Mouse (Mus musculus): ENCODE results near the gene Baiap2l1. TPM values are rescaled to one million over a fixed set of nuclear protein-coding genes. Genes with fewer than 3 reads are reported as not detected.

The Baiap2l1 gene
- polyA plus RNA-seq, 1 experiment from 2014 or later = 25.3 TPM

DNA sequence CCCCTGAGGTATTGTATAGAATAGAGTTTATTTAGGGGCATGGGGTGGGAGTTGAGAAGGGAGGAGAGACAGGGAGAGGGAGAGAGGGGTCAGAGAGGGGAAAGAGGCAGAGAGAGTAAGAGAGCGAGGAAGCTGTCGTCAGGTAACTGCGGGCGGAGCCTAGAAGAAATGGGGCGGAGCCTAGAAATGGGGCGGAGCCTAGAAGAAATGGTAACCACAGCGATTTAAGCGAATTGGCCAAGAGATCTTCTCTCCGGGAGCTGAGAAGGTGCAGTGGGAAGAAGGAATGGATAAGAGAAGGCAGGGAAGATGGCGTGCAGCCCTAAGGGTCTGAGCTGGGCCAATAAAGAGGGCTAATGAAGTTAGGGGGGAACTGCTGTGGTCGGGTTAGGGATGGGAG is 131.7 kb downstream of the Baiap2l1 start:
- 33% methylated on average over 11 of the region's 11 CpGs for WGBS

DNA sequence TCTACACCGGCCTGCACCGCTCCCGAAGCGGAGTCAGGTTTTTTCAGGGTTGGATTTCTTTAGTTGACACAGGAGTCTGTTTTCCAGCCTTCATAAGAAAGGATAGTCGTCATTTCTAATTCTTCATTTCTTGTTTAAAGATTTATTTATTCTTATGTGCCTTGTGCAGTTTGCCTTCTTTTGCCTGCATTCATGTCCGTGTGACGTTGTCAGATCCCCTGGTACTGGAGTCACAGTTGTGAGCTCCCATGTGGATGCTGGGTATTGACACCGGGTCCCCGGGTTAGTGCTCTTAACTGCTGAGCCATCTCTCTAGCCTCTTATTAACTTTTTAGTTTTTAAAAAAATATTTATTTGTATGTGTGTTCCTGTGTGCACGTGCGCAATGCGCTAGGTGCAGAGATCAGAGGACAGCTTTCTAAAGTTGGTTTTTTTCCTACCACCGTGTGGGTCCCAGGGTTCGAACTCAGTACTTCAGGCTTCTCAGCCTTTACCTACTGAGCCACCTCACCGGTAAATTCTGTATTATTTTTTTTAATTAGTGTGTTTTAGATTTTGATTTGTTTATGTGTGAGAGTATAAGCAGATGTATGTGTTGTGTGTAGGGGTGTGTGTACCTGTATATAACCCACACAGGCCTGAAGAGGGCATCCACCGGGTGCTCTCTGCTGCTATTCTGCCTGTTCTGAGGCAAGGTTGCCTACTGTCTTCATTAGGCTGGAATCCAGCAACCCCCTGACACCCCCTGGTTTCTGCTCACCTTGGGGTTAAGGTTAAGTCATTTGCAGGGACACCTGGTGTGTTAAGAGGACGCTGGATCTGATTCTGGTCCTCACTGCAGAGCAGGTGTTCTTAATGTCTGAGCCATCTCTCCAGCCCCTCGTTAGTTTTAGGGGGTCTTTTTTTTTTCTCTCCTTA is 133.8 kb downstream of the Baiap2l1 start:
- H3K4me2 ChIP-seq (replicated peaks; ENCODE audit: low read depth) = peak overlapping the region; percentile 85
- peaks cover 3% of the 10 kb centered on the region; the same call in 1 of the 2 replicates for H3K4me1 ChIP-seq (replicated peaks; ENCODE audit: control insufficient read depth, insufficient read depth)
- no peaks in the 10 kb centered on the region for H3K27me3 ChIP-seq (ENCODE audit: control insufficient read depth, insufficient read depth, low read length)
- peak overlapping the region; percentile 69; the same call in 1 of the 2 replicates for H3K27ac ChIP-seq (replicated peaks)
- TF ChIP-seq CTCF (IDR thresholded peaks at IDR 0.05; ENCODE audit: low read depth) (peak; percentile 31; the same call in 1 of the 2 replicates), EP300 (optimal IDR thresholded peaks at IDR 0.05) (no peak)
- peak overlapping the region; percentile 63 for H3K4me3 ChIP-seq (ENCODE audit: low read depth, low read length)
- H3K36me3 ChIP-seq (ENCODE audit: control insufficient read depth, insufficient read depth, low read length) = no peaks in the 10 kb centered on the region
- no peak for DNase-seq (ENCODE audit: low spot score)
- 23% methylated on average over 18 of the region's 18 CpGs for WGBS
- no peaks in the 10 kb centered on the region for H3K9me3 ChIP-seq (ENCODE audit: control insufficient read depth, low read length)
- H3K9ac ChIP-seq (ENCODE audit: low read length) = peak overlapping the region; percentile 74
- ATAC-seq (ENCODE audit: low FRiP score, low TSS enrichment) = no peak

More for the DNA sequence above, 131.7 kb downstream of the Baiap2l1 start:
- Histone ChIP-seq H3K27ac (replicated peaks) (no peak overlapping the region), H3K9me3 (ENCODE audit: control insufficient read depth, low read length) (no peaks in the 10 kb centered on the region), H3K4me2 (replicated peaks; ENCODE audit: low read depth) (no peak overlapping the region), H3K9ac (ENCODE audit: low read length) (no peak overlapping the region), H3K27me3 (ENCODE audit: control insufficient read depth, insufficient read depth, low read length) (no peaks in the 10 kb centered on the region), H3K4me3 (ENCODE audit: low read depth, low read length) (no peak overlapping the region), H3K4me1 (replicated peaks; ENCODE audit: control insufficient read depth, insufficient read depth) (peaks cover 3% of the 10 kb centered on the region; the same call in 1 of the 2 replicates), H3K36me3 (ENCODE audit: control insufficient read depth, insufficient read depth, low read length) (no peaks in the 10 kb centered on the region)
- ATAC-seq (ENCODE audit: low FRiP score, low TSS enrichment) (no peak), DNase-seq (ENCODE audit: low spot score) (no peak)
- TF ChIP-seq EP300 (optimal IDR thresholded peaks at IDR 0.05) (no peak), CTCF (IDR thresholded peaks at IDR 0.05; ENCODE audit: low read depth) (no peak)

DNA sequence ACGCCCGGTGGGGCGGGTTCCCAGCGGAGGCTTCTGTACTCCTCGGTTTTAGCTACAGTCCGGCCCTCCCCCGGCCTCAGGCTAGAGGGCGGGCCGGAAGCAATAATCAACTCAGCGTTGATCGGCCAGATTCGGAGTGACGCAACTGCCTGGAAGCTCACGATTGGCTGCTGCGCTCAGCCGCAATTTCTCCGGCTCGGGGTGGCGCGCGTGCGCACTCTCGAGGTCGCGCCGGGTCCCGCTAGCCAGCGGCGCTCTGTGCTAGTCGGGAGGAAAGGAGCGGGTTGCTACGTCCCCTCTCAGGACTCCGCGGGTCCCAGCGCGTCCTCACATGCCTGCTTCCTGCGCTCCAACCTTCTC is 134.4 kb downstream of the Baiap2l1 start, which contains the start of gene Tecpr1:
TSS of gene Tecpr1 (minus strand) at position 113 of the 360 bp plus-strand sequence.
- peak; percentile 94 for ATAC-seq (ENCODE audit: low FRiP score, low TSS enrichment)
- DNase-seq (ENCODE audit: low spot score) = peak; percentile 96
- peak within 1 kb of the TSS; percentile 84 for H3K27ac ChIP-seq (replicated peaks)
- H3K27me3 ChIP-seq (ENCODE audit: control insufficient read depth, insufficient read depth, low read length) = no peaks in the 10 kb centered on the region
- TF ChIP-seq EP300 (optimal IDR thresholded peaks at IDR 0.05) (no peak), CTCF (IDR thresholded peaks at IDR 0.05; ENCODE audit: low read depth) (peak; percentile 45)
- H3K36me3 ChIP-seq (ENCODE audit: control insufficient read depth, insufficient read depth, low read length) = no peaks in the 10 kb centered on the region
- peaks cover 3% of the 10 kb centered on the region; the same call in 1 of the 2 replicates for H3K4me1 ChIP-seq (replicated peaks; ENCODE audit: control insufficient read depth, insufficient read depth)
- peak within 1 kb of the TSS; percentile 85 for H3K4me2 ChIP-seq (replicated peaks; ENCODE audit: low read depth)
- no peaks in the 10 kb centered on the region for H3K9me3 ChIP-seq (ENCODE audit: control insufficient read depth, low read length)
- peak within 1 kb of the TSS; percentile 63 for H3K4me3 ChIP-seq (ENCODE audit: low read depth, low read length)
- H3K9ac ChIP-seq (ENCODE audit: low read length) = peak within 1 kb of the TSS; percentile 74
- under 1% methylated on average over 37 of the region's 37 CpGs for WGBS

DNA sequence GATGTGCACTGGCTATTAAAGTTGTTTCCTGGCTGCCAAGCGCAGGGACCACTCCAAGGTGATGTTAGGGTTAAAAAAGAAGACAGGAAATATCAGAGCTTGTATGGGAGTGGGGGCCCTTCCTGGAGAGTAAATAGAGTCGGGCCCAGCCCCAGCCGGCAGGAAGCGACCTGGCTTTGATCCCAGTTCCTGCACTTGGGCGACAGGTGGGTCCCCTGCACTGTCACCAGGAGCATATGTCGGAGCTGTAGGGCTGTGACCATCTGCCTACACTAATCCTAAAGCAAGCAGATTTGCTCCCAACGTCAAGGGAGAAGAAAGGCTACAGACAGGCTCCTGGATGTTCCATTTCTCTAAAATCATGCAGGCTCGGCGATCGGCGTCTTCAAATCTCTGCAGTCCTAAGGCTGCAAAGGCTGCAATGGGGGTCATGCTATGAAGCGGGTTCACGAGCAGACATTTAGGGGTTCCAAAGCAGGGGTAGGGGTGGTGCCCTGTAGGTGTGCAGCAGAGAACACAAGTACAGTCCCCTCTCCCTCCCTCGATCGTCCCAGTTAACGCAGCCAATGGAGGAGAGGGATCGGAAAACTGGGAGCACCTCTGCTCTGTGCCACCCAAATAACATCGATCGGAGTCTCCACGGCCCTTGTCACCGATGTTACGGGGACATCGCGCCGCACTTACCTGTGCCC is 135.0 kb downstream of the Baiap2l1 start:
- DNase-seq (ENCODE audit: low spot score) (peak; percentile 67), ATAC-seq (ENCODE audit: low FRiP score, low TSS enrichment) (peak; percentile 43)
- TF ChIP-seq CTCF (IDR thresholded peaks at IDR 0.05; ENCODE audit: low read depth) (no peak), EP300 (optimal IDR thresholded peaks at IDR 0.05) (no peak)
- Histone ChIP-seq H3K27ac (replicated peaks) (peak overlapping the region; percentile 84), H3K4me3 (ENCODE audit: low read depth, low read length) (peak overlapping the region; percentile 63), H3K4me2 (replicated peaks; ENCODE audit: low read depth) (peak overlapping the region; percentile 85), H3K4me1 (replicated peaks; ENCODE audit: control insufficient read depth, insufficient read depth) (peaks cover 3% of the 10 kb centered on the region; the same call in 1 of the 2 replicates), H3K9me3 (ENCODE audit: control insufficient read depth, low read length) (no peaks in the 10 kb centered on the region), H3K9ac (ENCODE audit: low read length) (peak overlapping the region; percentile 74), H3K27me3 (ENCODE audit: control insufficient read depth, insufficient read depth, low read length) (no peaks in the 10 kb centered on the region), H3K36me3 (ENCODE audit: control insufficient read depth, insufficient read depth, low read length) (no peaks in the 10 kb centered on the region)
- WGBS = under 1% methylated on average over 24 of the region's 25 CpGs

DNA sequence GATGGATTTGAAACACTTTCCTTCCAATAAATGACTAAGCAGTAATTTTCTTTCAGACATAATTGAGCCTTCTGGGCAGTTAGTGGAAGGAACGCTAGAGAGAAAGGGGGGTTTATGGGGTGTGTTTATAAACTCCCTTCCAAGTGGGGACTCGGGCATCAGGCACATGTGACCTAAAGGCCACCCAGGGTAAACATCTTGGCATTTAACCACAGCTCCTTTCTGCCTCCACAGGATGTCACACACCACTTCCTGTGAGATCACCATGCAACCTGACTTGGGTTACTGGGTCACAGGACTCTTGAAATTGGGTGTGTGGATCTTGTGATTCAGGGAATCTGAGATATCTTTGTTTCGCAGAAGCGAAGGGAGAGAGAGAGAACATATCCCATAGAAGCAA is 136.6 kb downstream of the Baiap2l1 start:
- H3K9ac ChIP-seq (ENCODE audit: low read length) = no peak overlapping the region
- TF ChIP-seq EP300 (optimal IDR thresholded peaks at IDR 0.05) = no peak
- TF ChIP-seq CTCF (IDR thresholded peaks at IDR 0.05; ENCODE audit: low read depth) = no peak
- H3K27me3 ChIP-seq (ENCODE audit: control insufficient read depth, insufficient read depth, low read length) = no peaks in the 10 kb centered on the region
- no peak overlapping the region for H3K4me2 ChIP-seq (replicated peaks; ENCODE audit: low read depth)
- WGBS = 35% methylated on average over 4 of the region's 4 CpGs
- H3K9me3 ChIP-seq (ENCODE audit: control insufficient read depth, low read length) = no peaks in the 10 kb centered on the region
- peak; percentile 52 for ATAC-seq (ENCODE audit: low FRiP score, low TSS enrichment)
- H3K36me3 ChIP-seq (ENCODE audit: control insufficient read depth, insufficient read depth, low read length) = no peaks in the 10 kb centered on the region
- H3K4me3 ChIP-seq (ENCODE audit: low read depth, low read length) = no peak overlapping the region
- DNase-seq (ENCODE audit: low spot score) = peak; percentile 53
- no peak overlapping the region for H3K27ac ChIP-seq (replicated peaks)
- H3K4me1 ChIP-seq (replicated peaks; ENCODE audit: control insufficient read depth, insufficient read depth) = peaks cover 3% of the 10 kb centered on the region; the same call in 1 of the 2 replicates
